Mouse (Mus musculus): Measurements from ENCODE around the gene Ppp4r2. TPM values are rescaled to one million over a fixed set of nuclear protein-coding genes. Genes with fewer than 3 reads are reported as not detected.

Ppp4r2 gene
- total RNA-seq, 2 experiments from 2014 or later, result 36.4 to 81.8 TPM

DNA sequence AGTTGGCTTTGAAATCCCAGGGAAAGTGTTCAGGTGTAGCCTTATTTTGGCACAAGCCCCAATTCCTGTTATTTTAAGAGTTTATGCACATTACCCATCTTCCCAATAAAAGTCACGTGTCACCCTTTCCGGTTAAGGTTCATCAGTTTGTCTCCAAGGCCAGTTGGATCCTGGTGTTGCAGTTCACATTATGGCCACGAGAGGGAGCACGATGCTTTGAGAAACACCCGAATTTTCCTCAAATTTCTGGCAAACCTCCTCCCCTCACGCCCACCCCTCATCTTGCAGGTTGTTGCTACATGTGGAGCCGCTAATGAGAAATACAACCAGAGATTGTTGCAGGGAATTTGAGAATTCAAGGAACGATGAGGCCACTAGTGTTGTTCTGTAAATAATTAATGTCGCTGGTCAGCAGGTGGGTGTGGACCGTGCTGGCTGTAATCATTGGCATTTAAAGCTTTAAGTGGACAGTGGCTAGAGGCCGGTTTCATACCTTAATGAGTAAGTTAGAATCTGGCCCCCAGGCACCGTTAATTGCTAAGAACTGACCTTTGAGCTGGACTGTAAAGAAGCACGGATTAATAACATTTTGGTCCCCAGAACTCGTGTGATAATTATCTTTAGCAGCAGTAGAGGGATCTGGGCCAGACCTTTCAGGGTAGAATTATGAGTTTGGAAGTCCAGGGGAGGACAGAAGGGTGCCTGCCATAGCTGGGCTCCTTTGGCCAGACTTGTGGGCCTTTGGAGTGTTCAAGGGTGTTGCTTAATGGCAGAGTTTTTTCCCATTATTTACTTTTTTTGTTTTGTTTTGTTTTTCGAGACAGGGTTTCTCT is 49.2 kb downstream of the Ppp4r2 start:
- ATAC-seq (replicated peaks; ENCODE audit: poor library complexity, severe bottlenecking), result peak; percentile 63

DNA sequence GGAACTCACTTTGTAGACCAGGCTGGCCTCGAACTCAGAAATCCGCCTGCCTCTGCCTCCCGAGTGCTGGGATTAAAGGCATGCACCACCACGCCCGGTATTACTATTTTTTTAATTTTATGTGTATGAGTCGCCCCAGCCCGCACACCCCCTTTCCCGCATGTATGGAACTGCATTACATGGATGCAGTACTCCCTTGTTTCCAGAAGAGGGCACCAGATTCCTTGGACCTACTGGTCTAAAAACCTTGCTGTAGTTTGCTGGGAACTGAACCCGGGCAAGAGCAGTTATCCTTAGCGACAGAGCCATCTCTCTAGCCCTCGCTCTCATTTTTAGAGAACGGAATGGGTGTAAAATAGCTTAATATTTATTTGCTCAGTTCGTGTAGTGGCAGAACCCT is 49.8 kb downstream of the Ppp4r2 start:
- peak; percentile 73 for ATAC-seq (replicated peaks; ENCODE audit: poor library complexity, severe bottlenecking)

DNA sequence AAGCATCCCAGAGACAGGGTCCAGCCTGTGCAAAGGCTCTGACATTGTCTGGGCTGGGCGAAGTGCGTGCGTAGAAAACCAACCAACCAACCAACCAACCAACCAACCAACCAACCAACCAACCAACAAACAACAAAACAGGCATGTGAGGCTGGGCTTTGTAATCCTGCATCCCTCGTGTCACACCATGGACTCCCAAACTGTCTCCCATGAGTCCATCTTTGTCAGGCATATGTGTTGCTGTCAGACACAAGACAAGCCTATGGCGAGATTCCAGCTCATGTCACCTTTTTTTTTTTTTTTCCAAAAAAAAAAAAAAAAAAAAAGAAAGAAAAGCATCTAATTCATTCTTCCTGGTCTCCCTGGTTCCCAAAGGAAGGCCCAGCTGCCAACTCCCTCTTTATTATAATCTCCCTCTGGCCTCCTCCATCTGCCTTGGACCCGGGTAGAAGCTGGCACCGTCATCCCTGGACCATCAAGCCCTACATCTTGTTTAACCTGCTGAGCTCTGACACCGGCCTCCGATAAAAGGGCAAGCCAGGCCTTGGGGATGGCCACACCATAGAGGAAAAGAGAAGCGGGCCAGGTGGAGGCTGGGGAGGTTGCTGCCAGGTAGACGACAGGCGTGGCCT is 51.3 kb downstream of the Ppp4r2 start:
- ATAC-seq (replicated peaks; ENCODE audit: poor library complexity, severe bottlenecking), result no peak

DNA sequence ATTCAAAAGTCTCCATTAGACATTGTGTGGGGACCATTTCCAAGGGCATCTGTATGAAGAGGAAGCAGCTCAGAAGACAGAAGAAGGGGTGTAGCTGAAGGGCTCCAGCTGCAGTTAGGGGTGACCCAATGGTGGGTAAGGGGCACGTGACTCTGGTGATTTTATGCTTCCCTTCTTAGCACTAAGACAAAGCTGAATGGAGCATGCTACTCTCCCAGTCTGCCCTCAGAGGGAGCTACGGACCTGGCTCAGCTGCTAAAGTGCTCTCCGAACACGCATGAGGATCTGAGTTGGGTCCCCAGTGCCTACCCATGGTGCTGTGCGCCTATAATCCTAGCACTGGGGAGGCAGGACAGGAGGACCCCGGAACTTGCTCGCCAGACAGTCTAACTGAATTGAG is 52.0 kb downstream of the Ppp4r2 start:
- ATAC-seq (replicated peaks; ENCODE audit: poor library complexity, severe bottlenecking), result no peak

DNA sequence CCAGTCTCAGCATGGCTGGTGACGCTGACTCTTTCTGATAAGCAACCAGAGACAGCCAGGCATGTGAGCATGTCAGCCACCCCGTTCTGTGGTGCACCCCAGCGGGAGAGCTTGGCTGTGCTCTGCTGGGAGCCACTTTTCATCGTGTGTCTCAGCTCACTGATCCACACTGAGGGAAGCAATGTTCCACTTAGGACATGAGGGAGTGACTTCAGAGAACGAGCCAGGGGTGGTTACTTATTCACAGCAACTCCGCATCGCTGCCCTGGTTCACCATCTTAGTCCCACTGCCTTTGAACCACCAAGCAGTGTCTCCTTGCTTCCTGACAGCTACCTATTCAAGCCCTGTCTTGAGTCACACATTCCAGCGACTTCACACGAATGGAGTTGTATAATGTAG is 53.6 kb downstream of the Ppp4r2 start:
- no peak for ATAC-seq (replicated peaks; ENCODE audit: poor library complexity, severe bottlenecking)

DNA sequence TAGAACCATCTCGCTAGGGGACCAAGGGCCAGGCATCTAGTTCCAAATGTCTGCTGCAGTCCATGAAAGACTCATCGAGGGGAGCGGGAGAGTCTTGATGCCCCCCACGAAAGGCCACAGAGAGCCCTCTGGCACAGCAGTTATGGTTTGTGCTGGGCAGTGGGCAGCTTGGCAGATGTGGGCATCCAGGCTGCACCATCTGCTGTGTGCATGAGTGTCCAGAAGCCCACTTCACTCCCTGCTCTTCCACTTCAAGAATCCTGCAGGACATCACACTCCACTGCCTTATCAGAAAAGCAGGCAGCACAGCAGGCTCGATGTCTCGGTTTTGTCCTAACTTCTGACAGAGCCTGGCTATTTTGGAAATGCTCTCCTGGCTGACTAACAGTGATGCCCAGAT is 55.9 kb downstream of the Ppp4r2 start:
- no peak for ATAC-seq (replicated peaks; ENCODE audit: poor library complexity, severe bottlenecking)

DNA sequence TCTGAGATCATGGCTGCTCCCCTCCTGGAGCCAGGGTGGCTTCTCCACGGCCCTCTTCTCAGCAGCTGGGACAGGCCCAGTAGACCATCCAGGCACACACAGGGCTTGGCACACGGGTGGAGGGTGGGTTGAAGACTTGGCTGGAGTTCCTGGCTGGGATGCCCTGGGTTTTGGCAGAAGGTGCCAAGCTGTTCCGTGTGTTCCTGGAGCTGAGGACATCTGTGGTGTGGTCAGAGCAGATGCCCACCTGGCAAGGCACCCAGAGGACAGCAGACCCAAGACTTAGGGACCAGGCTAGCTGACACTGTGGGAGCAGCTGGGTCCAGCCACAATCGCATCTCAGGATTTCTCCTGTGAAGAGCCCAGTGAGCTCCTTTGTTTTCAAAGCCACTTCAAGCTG is 59.1 kb downstream of the Ppp4r2 start:
- no peak for ATAC-seq (replicated peaks; ENCODE audit: poor library complexity, severe bottlenecking)

DNA sequence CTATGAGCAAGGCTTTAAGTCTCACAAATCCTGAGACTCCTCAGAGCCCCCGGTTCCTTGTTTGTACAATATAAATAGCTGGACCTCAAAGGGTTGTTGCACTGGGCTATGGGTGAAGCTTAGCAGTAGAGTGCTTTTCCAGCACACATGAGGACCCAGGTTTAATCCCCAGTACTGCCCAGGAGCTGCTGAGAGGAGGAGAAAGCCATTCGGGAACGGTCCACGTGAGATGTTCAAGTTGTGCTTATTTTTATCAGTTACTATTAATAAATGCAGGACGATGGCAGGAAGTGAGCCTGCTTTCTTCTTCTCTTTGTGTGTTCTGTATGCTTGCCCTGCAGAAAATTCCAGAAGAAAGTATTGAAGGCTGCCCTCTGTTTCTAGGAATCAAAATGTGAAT is 59.7 kb downstream of the Ppp4r2 start:
- ATAC-seq (replicated peaks; ENCODE audit: poor library complexity, severe bottlenecking), result no peak

DNA sequence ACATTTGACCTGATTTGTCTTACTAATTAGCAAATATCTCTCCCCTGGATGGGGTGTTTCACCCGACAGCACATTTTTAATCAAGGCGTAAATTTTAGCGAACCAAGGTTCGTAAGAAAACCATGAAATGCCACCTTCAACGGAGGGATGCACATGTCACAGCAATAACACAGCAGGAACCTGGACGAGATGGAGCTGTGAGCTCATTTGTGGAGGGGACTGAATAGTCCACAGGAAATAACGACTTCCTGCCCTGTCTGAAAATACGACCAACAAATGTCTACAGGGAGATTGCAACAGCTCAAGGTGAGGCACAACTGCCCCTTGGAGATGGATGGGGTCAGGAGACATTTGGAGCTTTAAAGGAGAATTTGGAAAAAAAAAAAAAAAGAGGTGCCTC is 61.8 kb downstream of the Ppp4r2 start:
- no peak for ATAC-seq (replicated peaks; ENCODE audit: poor library complexity, severe bottlenecking)

DNA sequence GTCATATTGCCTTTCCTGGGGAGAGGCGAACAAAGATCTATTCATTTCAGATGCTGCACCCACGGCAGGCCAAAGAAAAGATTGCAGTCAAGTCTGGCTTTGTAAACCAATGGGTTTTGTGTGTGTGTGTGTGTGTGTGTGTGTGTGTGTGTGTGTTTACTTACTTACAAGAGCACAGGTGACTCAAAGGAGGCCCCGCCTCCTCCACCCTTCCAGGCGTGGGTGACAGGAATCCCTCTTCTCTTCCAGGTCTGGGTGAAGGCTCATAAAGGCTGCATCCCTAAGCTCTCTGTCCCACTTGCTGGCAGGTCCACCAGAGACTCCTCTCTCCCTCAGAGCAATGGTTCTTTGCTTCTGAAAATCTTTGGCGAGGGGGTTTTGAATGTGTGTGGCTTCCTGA is 63.5 kb downstream of the Ppp4r2 start:
- ATAC-seq (replicated peaks; ENCODE audit: poor library complexity, severe bottlenecking), result no peak

DNA sequence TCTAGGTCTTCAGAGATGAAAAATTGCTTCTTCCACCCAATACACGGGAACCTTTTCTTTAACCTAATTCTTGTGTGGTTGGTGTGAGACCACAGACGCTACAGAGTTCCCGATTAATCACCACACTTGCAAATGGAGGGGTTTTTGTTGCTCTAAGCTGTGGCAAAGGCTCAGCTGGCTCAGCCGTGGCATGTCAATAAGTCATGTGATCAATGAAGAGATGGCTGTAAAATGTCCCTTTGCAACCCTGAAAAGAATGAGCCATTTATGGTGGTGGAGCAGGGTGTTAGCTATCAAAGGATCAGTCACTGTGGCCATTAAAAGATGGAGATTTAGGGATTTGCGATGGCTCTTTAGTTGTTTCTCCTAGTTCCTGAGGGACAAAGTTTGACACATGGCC is 71.0 kb downstream of the Ppp4r2 start:
- ATAC-seq (replicated peaks; ENCODE audit: poor library complexity, severe bottlenecking), result no peak

DNA sequence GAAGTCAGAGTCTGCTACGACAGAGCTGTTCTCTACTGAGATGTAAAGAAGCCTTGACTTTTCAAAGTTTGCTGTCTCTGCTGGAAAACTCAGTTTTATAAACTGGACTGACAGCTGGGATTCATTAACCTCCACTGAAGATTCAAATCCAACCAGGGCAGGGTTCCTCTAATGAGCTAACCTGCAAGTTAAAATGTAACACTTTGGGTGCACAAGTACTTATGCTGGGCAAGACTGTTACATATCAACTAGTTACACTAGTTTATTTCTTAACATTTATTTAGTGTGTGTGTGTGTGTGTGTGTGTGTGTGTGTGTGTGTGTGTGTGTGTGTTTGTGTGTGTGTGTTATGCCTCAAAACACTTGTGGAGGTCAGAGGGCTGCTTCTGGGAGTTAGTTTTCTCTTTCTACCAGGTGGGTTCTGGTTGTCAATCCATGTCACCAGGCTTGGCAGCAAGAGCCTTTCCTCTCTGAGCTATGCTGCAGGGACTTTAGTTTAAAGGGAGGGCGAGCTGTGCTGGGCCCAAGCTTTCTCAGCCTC is 76.8 kb downstream of the Ppp4r2 start:
- ATAC-seq (replicated peaks; ENCODE audit: poor library complexity, severe bottlenecking), result no peak

Other genes with a start within 250 kb of the Ppp4r2 start
- gene Shq1, start 162.5 kb upstream of the Ppp4r2 start, total RNA-seq (2014; fragmentation: Nextera tagmentation), result 16.4 and 17.8 TPM in 2 replicates
- gene Shq1, start 162.5 kb upstream of the Ppp4r2 start, total RNA-seq (2017), result 14.4 and 28.5 TPM in 2 replicates
- gene Gxylt2, start 128.9 kb upstream of the Ppp4r2 start, total RNA-seq (2014; fragmentation: Nextera tagmentation), result not detected in 2 replicates
- not detected in 2 replicates for gene Gxylt2, start 128.9 kb upstream of the Ppp4r2 start, total RNA-seq (2017)

All from granulocyte monocyte progenitor cell, adult 5-6 weeks (primary cell).